Mouse (Mus musculus) mouse trophoblast stem cell (cell line): ENCODE results near the gene Atf4.

Experiments used
- in situ Hi-C, 2 experiments: fragments of 300-500 bp; cut with MseI, MboI; formaldehyde crosslinking; loops; 2 replicates in 1 of 2; 3 replicates in 1 of 2; pipeline ENCODE4 v1.15.1; 2025

The Atf4 gene

DNA sequence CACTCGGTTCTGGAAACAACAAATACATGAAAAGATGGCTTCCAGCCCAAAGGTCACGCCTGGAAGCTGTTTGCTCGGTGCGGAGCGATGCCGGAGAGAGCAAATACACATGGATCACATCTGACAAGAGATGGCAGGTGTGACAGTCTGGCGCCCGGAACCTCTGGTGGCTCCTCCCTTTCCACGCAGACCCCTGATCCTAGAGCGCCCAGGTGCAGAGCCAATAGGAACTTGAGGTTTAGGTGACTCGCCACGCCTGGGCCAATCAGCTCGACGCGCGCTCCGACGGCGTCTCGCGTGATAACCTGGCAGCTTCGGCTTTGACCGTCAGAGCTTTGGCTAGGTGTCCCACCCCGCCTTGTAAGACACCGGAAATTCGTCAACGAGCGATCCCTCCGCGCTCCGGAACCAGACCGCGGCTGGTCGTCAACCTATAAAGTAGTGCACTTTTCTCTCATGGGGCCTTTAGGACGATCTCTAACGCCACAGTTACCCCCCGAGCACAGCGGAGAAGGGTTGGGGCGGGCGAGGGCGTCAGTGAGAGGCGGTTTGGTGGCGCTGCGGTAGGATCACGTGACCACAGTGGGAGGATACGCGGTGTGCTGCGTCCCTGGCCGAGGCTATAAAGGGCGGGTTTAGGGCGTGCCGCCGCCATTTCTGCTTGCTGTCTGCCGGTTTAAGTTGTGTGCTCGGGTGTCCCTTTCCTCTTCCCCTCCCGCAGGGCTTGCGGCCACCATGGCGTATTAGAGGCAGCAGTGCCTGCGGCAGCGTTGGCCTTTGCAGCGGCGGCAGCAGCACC lies at the start of gene Atf4:
Atf4 (plus strand) TSS at position 338 of the 799 bp plus-strand sequence.
- in situ Hi-C loops = no loop called here

- in situ Hi-C loops = no loop called here
Observed at GRCm38 (mm10) chr15:80206057-80206565, 48.9 kb upstream of the Atf4 start.

DNA sequence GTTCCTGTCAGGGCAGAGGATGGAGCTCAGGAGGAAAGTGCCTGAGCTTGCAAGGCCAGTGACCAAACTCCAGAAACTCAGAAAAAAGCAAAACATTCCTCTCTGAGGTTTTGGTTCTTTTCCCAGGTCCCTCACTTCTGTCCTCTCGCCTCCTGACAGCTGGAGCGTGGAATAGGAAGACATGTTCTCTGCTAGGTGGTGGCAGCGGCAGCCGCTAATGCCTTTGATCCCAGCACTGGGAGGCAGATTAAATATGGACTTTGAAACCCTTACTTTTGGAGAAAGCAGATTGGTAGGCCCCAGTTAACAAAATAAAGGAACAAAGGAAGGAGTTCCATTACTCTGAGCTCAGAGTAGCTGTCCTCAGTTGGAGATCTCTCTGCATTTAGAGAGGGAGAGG lies 46.5 kb upstream of the Atf4 start:
- in situ Hi-C loops = no loop called here

- in situ Hi-C loops = no loop called here
Observed at GRCm38 (mm10) chr15:80213688-80214087, 41.3 kb upstream of the Atf4 start.

- in situ Hi-C loops = no loop called here
Observed at GRCm38 (mm10) chr15:80215716-80216479, 39.1 kb upstream of the Atf4 start.

DNA sequence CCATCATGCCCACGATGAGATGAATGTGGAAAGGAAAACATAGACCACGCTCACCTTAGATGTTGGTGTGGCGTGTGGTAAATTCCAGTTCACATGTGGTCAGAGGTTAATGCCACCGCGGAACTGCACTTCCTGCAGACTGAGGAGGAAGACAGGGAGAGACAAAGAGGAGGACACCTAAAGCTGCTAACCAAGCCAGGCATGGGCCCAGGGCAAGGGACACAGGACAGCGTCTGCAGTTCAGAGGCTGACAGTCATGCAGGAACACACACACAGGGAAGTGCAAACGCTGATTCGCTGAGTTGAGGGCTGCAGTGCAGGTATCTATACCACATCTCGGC lies 38.5 kb upstream of the Atf4 start:
- in situ Hi-C loops = no loop called here

GRCm38 (mm10) chr15:80217476-80217875 lies 37.5 kb upstream of the Atf4 start:
- in situ Hi-C loops = no loop called here

DNA sequence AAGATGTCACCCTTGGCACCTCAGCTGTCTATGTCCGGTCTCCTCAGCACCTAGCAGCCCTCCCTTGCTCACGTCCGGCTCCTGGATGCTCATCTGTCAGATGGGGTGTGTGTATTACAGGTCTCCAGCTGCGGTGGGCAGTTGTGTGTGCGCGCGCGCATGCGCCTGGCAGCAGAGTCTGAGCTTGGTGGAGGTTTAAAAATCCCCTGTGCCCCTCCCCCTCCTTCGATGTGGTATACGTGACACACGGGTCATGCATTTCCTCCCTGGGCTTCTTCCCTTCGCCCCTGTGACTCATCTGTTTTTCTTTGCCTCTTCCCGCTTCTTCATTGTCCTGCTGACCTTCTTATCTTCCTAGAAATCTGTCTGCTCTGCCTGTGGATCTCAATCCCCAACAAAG lies 35.8 kb upstream of the Atf4 start:
- in situ Hi-C loops = no loop called here

DNA sequence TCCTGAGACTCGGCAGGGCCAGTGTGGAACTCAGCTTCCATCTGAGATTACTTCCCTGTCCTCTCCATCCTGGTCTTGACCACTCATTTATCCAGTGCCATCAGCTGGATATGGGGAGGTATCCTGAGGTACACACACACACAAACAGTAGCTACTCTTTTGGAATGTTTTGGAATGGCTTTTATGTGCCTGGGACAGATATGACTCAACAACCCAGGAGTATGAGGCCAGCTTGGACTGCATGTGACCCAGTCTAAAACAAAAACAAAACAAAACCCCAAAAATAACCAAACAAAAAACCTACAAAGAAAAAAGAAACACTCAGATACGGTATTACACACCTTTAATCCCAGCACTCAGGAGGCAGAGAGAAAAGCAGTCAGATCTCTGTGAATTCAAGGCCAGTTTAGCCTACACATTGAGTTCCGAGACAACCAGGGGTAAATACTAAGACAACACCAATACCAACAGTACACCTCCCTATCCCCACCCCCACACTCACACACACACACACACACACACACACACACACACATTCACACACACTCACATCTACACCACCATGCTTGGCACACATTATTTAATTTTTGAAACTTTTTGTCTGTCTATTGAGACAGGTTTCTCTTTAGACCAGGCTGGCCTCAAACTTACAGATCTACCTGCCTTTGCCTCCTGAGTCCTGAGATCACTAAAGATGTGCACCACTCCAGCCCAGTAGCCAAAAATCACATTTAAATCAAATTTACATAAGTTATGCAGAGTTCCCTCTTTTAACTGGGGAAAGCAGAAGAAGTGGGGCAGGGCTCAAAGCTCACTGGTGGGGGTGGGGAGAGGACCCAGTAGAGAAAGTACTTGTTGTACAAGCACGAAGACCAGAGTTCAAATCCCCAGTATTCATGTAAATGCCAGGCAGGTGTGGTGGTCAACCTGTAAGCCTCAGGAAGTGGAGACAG lies 35.0 kb upstream of the Atf4 start:
- in situ Hi-C loops = no loop called here

DNA sequence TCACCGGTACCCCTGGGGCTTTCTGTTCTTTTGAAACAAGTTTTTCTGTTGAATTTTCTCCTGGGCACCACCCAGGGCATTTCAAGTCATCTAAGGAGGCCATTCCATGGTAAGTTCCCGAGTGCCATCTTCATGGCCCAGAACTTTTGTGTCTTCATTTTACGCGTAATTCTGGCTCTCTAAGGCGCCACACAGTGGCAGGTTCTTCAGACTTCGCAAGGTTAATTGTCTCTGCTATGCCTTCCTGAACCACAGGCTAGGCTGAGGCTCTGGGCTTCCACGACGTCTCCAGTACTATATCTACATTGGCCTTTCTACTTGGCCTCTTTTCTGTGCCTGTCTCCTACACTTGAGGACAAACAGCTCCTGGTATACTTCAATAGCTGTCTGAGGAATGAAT lies 34.0 kb upstream of the Atf4 start:
- in situ Hi-C loops = no loop called here

DNA sequence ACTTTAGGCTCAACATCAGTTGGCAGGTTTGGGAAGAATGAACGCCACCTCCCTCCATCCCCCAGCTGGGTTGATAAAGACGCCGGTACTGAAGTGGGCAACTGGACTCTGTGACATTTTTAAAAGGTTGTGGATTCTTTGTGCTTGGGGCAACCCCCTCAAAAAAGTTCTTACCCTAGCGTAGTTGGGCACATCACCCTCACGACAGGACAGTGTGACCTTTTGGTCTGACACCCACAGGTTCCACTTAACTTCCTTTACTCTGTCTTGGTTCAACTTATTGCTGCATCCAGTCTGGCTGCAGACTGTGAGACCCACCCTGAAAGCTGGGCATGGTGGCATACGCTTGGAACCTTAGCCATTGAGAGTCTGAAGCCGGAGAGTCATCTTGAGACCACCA lies 31.2 kb upstream of the Atf4 start:
- in situ Hi-C loops = no loop called here

DNA sequence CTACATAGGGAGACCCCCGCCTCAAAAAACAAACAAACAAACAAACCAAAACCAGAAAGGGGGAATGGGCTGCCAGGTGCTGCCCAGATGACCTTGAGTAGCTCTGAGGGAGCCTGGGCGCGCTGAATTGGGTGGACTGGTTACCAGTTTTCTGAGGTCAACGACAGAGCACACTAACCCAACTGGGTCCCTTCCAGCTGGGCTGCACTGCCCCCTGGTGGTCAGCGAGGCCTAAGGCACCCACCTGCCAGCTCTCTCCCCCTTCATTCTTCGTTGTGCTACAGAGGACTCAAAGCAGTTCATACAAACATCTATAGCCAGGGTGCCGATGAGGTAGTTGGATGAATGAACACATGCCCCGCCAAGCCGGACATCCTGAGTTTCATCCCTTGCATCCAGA lies 29.8 kb upstream of the Atf4 start:
- in situ Hi-C loops = no loop called here

GRCm38 (mm10) chr15:80225796-80226195 lies 29.2 kb upstream of the Atf4 start:
- in situ Hi-C loops = no loop called here

GRCm38 (mm10) chr15:80228071-80228800 lies 26.7 kb upstream of the Atf4 start:
- in situ Hi-C loops = no loop called here

DNA sequence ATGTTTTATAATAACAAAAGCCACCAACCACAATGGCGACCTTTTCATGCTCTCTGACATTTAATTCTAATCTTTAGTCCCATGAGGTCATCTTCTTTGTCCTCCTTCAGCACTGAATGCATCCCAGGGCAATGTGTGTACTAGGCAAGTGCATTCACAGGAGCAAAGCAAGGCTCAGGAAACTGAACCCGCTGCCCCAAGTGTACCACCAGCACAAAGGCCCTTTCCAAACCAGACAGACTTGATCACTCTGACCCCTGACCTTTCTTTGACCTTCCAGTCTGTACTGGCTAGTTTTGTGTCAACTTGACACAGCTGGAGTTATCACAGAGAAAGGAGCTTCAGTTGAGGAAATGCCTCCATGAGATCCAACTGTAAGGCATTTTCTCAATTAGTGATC lies 22.7 kb upstream of the Atf4 start:
- in situ Hi-C loops = no loop called here

GRCm38 (mm10) chr15:80233053-80233452 lies 21.9 kb upstream of the Atf4 start:
- in situ Hi-C loops = no loop called here

- in situ Hi-C loops = no loop called here
Observed at GRCm38 (mm10) chr15:80233733-80234509, 21.1 kb upstream of the Atf4 start, which contains the start of gene Mief1. Gene Mief1 (plus strand): TSS chr15:80234018.

GRCm38 (mm10) chr15:80235535-80235934 lies 19.4 kb upstream of the Atf4 start, which contains the start of gene AC140267.1:
Gene AC140267.1 (plus strand): TSS chr15:80235835.
- in situ Hi-C loops = no loop called here

DNA sequence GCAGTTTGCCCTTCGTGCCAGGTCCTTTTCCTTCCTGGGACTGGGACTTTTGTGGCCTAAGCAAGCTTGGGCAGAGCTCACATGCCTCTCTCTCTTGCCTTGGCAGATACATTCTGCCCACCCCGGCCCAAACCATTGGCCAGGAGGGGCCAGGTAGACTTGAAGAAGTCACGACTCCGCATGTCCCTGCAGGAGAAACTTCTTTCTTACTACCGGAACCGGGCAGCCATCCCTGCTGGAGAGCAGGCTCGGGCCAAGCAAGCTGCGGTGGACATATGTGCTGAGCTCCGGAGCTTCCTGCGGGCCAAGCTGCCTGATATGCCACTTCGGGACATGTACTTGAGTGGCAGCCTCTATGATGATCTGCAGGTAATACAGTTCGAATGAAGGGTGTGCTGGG lies 6.8 kb upstream of the Atf4 start:
- in situ Hi-C loops = no loop called here

GRCm38 (mm10) chr15:80248596-80248995 lies 6.4 kb upstream of the Atf4 start:
- in situ Hi-C loops = no loop called here
